21 mouse cellular contexts compared by ENCODE assay signal in genomic region chr6:137136401-137136800, GRCm38 (mm10). TPM values are rescaled to one million over a fixed set of nuclear protein-coding genes. Genes with fewer than 3 reads are reported as not detected.
DNase-seq lines count a peak whose midpoint lies in the region; ATAC-seq and TF ChIP-seq lines count a peak whose summit lies in the region.
"Had no signal": no experiment of that assay in that cellular context is flagged by ENCODE, and none has a peak within 500 bp of the region (broad histone marks: within the 10 kb centered on the region; RNA-seq: fewer than 3 reads in every experiment).

No protein-coding gene starts in this region.

- no peak for ATAC-seq in heart, embryonic 12.5 days (ENCODE audit: insufficient number of reproducible peaks, low FRiP score)
- ATAC-seq in kidney, postnatal 0 days (replicated peaks; ENCODE audit: low FRiP score, low read depth) = no peak; the same call in 1 of the 2 replicates
- ATAC-seq in embryonic facial prominence, embryonic 15.5 days (ENCODE audit: insufficient number of reproducible peaks, low FRiP score, low TSS enrichment, low read depth) = no peak
- ATAC-seq: inflammation-experienced regulatory T-cells, adult 6 months had no signal

- peak overlapping the region; percentile 22; the same call in 1 of the 2 replicates for H3K4me2 ChIP-seq in heart, embryonic 12.5 days
- no peak overlapping the region for H3K4me2 ChIP-seq in kidney, postnatal 0 days (ENCODE audit: low read length)
- H3K4me2 ChIP-seq in embryonic facial prominence, embryonic 15.5 days (replicated peaks) = no peak overlapping the region
- H3K4me2 ChIP-seq: forebrain, embryonic 15.5 days; liver, embryonic 15.5 days had no signal

- TF ChIP-seq CTCF in kidney, postnatal 0 days (IDR thresholded peaks at IDR 0.05; ENCODE audit: low read depth) = no peak

- no peaks in the 10 kb centered on the region for H3K27me3 ChIP-seq in heart, embryonic 12.5 days (replicated peaks)
- H3K27me3 ChIP-seq in kidney, postnatal 0 days (ENCODE audit: insufficient read depth, low read length) = no peaks in the 10 kb centered on the region
- no peaks in the 10 kb centered on the region for H3K27me3 ChIP-seq in embryonic facial prominence, embryonic 15.5 days
- H3K27me3 ChIP-seq: forebrain, embryonic 15.5 days; liver, embryonic 15.5 days; megakaryocyte, embryonic 14.5 days; stomach, embryonic 15.5 days had no signal

- peak overlapping the region; percentile 90 for H3K27ac ChIP-seq in heart, embryonic 12.5 days (ENCODE audit: poor library complexity, severe bottlenecking)
- peak overlapping the region; percentile 71; the same call in 1 of the 2 replicates for H3K27ac ChIP-seq in kidney, postnatal 0 days
- peak overlapping the region; percentile 39; the same call in 1 of the 2 replicates for H3K27ac ChIP-seq in embryonic facial prominence, embryonic 15.5 days (replicated peaks)
- H3K27ac ChIP-seq: liver, embryonic 15.5 days had no signal

- no peaks in the 10 kb centered on the region for H3K9me3 ChIP-seq in heart, embryonic 12.5 days (replicated peaks)
- no peaks in the 10 kb centered on the region for H3K9me3 ChIP-seq in kidney, postnatal 0 days (replicated peaks; ENCODE audit: low read length)
- H3K9me3 ChIP-seq in embryonic facial prominence, embryonic 15.5 days (replicated peaks) = no peaks in the 10 kb centered on the region
- H3K9me3 ChIP-seq: forebrain, embryonic 15.5 days; liver, embryonic 15.5 days; neural tube, embryonic 13.5 days; stomach, embryonic 15.5 days had no signal

- DNase-seq in heart, adult 8-10 months (ENCODE audit: low spot score) = no peak
- DNase-seq in kidney, postnatal 0 days (ENCODE audit: low spot score) = no peak
- DNase-seq in kidney, adult 18-20 months = no peak
- DNase-seq in R1 (ENCODE audit: low read depth, low spot score) = peak; percentile 45
- no peak for DNase-seq in adrenal gland, adult 8-10 months
- DNase-seq: adrenal gland, adult 2 months; cerebellum, adult 11 months; cerebellum, postnatal 25 days; kidney, postnatal 10 days; left cerebral cortex, postnatal 4 days; lung, postnatal 10 days; right cerebral cortex, postnatal 14 days had no signal

- peaks cover 37% of the 10 kb centered on the region for H3K4me1 ChIP-seq in heart, embryonic 12.5 days (replicated peaks)
- peaks cover 14% of the 10 kb centered on the region for H3K4me1 ChIP-seq in kidney, postnatal 0 days (replicated peaks; ENCODE audit: insufficient read depth, low read length)
- H3K4me1 ChIP-seq in embryonic facial prominence, embryonic 15.5 days = peaks cover 22% of the 10 kb centered on the region
- H3K4me1 ChIP-seq: liver, embryonic 15.5 days; megakaryocyte, embryonic 14.5 days had no signal

- WGBS in heart, embryonic 12.5 days = 52% methylated on average over 4 of the region's 4 CpGs
- 75% methylated on average over 4 of the region's 4 CpGs for WGBS in kidney, postnatal 0 days
- WGBS in embryonic facial prominence, embryonic 15.5 days = 74% methylated on average over 4 of the region's 4 CpGs

- no peak overlapping the region for H3K9ac ChIP-seq in heart, embryonic 12.5 days
- no peak overlapping the region for H3K9ac ChIP-seq in kidney, postnatal 0 days (ENCODE audit: low read depth, low read length)
- no peak overlapping the region for H3K9ac ChIP-seq in embryonic facial prominence, embryonic 15.5 days
- H3K9ac ChIP-seq: liver, embryonic 15.5 days; neural tube, embryonic 13.5 days; stomach, embryonic 15.5 days had no signal

- H3K36me3 ChIP-seq in heart, embryonic 12.5 days = no peaks in the 10 kb centered on the region
- H3K36me3 ChIP-seq in kidney, postnatal 0 days (ENCODE audit: insufficient read depth, low read length) = no peaks in the 10 kb centered on the region
- H3K36me3 ChIP-seq in embryonic facial prominence, embryonic 15.5 days = no peaks in the 10 kb centered on the region
- H3K36me3 ChIP-seq: forebrain, embryonic 15.5 days; G1E; liver, embryonic 15.5 days; neural tube, embryonic 13.5 days; stomach, embryonic 15.5 days had no signal

- no peak overlapping the region for H3K4me3 ChIP-seq in heart, embryonic 12.5 days
- H3K4me3 ChIP-seq in kidney, postnatal 0 days (replicated peaks; ENCODE audit: low read depth, low read length) = no peak overlapping the region
- H3K4me3 ChIP-seq in embryonic facial prominence, embryonic 15.5 days (replicated peaks) = no peak overlapping the region
- H3K4me3 ChIP-seq: forebrain, embryonic 15.5 days; liver, embryonic 15.5 days; megakaryocyte, embryonic 14.5 days; neural tube, embryonic 13.5 days; stomach, embryonic 15.5 days had no signal

RNA-seq across cellular contexts. Expression of gene Rerg, which starts 33.9 kb away (rescaled TPM):
- polyA plus RNA-seq in heart, embryonic 12.5 days (2016; fragmentation: Nextera tagmentation; extraction: Ambion mirVana) = 4.4 and 6.6 TPM in 2 replicates
- total RNA-seq in heart, adult 8-10 months (2022) = 1 to 10 TPM; 2.4 to 3.0 (median 2.7) TPM
- 23.9 and 24.5 TPM in 2 replicates for polyA plus RNA-seq in kidney, postnatal 0 days (2015; fragmentation: Nextera tagmentation; extraction: Ambion mirVana)
- polyA plus RNA-seq in embryonic facial prominence, embryonic 15.5 days (2015; fragmentation: Nextera tagmentation; extraction: Ambion mirVana) = 28.1 and 31.9 TPM in 2 replicates
- total RNA-seq in adrenal gland, adult 8-10 months (2022) = 100 to 1,000 TPM; 112 to 256 (median 151) TPM
- polyA plus RNA-seq: G1E; inflammation-experienced regulatory T-cells, adult 6 months had no signal

Comparison
In these comparisons a context has a peak if more than half of its experiments do, and no peak if none do; other contexts are left out.
1. H3K27ac ChIP-seq: peak in every context shown above with its lines; median percentile 90 in heart, embryonic 12.5 days; 71 in kidney, postnatal 0 days; 39 in embryonic facial prominence, embryonic 15.5 days.